Mouse (Mus musculus) naive thymus-derived CD4-positive, alpha-beta T cell, adult 2 months (primary cell): ENCODE measurements around the gene Psmb7.

ENCODE experiments used
- DNase-seq: peaks from one replicate; pipeline ENCODE4 v3.0.0-alpha.2; 2011; ENCODE audit warnings: low read depth

The Psmb7 gene

DNA sequence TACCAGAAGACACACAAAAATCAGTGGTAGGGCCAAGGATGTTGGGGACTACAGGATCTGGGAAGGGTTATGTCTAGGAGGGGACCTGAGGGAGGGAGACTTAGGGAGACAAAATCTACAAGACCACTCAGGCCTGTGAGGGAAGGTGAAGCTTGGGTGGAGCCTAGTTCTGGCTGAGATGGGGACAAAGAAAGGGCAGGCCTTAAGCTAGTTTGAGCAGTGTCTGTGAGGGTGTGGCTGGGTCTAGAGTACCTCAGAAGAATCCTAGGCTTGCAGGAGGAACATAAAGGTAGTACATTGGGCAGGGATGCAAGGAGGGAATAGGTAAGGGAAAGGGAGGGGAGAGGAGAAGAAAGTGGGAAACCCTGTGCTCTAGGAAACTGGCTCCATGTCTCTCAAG is 99.5 kb downstream of the Psmb7 start:
- DNase-seq: no peak

DNA sequence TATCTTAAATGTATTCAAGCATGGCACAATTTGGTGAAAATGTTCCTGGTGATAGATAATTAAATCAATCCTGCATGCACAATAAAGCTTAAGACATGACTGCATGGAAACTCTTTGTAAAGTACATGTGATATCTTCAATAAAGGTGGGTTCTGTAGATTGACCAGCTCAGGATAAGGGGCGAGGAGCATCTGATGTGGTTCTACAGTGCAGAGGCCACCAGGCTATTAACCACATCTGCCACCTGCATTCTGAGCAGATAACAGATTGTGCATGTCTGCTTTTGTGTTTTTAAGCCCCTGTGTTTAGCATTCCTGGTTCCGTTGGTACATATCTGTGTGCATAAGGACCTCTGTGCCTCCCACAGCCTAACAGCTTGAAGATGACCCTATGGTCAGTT is 100.7 kb downstream of the Psmb7 start:
- no peak for DNase-seq

DNA sequence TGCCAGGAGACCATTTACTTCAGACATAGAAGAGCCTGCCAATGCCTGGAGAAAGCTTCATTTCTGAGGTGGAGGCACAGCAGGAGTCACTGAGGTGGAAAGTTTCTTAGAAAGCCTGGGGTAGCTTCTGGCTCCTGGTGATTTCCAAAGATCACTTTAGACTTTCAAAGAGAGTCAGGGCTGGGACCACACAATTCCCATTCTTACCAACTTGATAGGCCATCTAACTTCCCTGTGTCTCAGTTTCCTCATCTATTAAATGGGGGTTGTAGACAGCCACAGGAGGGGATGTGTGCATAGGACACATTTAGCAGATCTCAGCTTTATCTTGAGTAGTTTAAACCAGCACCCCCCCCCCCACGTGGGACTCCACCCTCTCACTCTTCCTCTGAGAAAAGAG is 101.5 kb downstream of the Psmb7 start:
- DNase-seq: no peak

- DNase-seq: no peak
Observed at GRCm38 (mm10) chr2:38541570-38541969, 102.3 kb downstream of the Psmb7 start.

DNA sequence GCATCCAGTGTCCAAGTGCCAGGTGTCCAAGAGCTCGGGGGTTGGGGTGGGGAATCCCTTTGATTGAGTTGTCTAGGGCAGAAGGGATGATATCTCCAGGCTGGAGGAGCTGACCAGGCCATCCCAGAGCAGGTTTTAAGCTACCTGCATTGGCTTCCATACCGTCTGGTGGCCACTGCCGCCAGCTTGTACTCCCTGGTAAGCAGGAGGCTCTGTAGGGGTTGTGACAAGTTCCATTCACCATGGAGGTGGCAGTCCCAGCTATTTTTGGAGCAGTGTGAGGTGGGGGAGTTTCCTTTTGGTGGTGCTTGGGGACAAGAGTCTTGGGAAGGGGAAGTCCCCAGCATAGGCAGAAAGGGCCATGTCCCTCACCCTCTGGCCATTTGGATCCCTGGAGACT is 102.8 kb downstream of the Psmb7 start:
- DNase-seq: no peak

DNA sequence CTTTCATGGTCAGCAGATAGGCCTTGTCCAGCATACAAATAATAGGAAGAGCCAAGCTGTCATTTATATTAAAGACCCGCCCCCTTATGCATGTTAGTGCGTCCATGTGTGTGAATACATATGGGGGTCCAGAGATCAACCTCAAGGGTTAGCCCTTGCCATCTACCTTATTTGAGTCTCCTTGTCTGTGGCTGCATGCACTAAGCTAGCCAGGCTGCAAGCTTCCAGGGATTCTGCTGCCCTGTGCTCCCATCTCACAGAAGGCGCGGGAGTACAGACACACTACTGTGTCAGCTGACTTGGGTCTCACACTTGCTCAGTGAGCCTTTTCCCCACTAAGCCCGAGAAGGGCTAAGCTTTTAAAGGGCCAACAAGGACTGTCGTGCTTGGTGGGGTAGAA is 103.2 kb downstream of the Psmb7 start:
- no peak for DNase-seq

- DNase-seq: no peak
Observed at GRCm38 (mm10) chr2:38539677-38540076, 104.2 kb downstream of the Psmb7 start.
